Mouse (Mus musculus) left cerebral cortex, adult 6 months (tissue): ENCODE measurements around the gene Rars. TPM values are rescaled to one million over a fixed set of nuclear protein-coding genes. Genes with fewer than 3 reads are reported as not detected.

Experiments
- long read RNA-seq, 2 experiments: library from polyadenylated mRNA; unstranded; transcript quantifications; one replicate each; pipeline ENCODE4 v2.0.0; 2019 to 2020
- polyA plus RNA-seq: library from polyadenylated mRNA; unstranded; fragments of <200 nt; fragmentation: Nextera tagmentation; gene quantifications from 2 replicates; pipeline ENCODE4 v1.2.3, GENCODE M21; 2021

The Rars gene
- 30.9 and 41.4 TPM in 2 replicates for polyA plus RNA-seq
- long read RNA-seq, experiment 1, transcript Rars-201 (15 exons, 2,109 nt), result major isoform, 114 of 198 reads
- long read RNA-seq, experiment 1, partial matches to known transcripts, result 18 of 198 reads
- long read RNA-seq, experiment 1, other reads (novel, unspliced or antisense), result 66 of 198 reads
- long read RNA-seq, experiment 2, transcript Rars-201 (15 exons, 2,109 nt), result major isoform, 32 of 63 reads
- long read RNA-seq, experiment 2, partial matches to known transcripts, result 21 of 63 reads
- long read RNA-seq, experiment 2, other reads (novel, unspliced or antisense), result 10 of 63 reads

DNA sequence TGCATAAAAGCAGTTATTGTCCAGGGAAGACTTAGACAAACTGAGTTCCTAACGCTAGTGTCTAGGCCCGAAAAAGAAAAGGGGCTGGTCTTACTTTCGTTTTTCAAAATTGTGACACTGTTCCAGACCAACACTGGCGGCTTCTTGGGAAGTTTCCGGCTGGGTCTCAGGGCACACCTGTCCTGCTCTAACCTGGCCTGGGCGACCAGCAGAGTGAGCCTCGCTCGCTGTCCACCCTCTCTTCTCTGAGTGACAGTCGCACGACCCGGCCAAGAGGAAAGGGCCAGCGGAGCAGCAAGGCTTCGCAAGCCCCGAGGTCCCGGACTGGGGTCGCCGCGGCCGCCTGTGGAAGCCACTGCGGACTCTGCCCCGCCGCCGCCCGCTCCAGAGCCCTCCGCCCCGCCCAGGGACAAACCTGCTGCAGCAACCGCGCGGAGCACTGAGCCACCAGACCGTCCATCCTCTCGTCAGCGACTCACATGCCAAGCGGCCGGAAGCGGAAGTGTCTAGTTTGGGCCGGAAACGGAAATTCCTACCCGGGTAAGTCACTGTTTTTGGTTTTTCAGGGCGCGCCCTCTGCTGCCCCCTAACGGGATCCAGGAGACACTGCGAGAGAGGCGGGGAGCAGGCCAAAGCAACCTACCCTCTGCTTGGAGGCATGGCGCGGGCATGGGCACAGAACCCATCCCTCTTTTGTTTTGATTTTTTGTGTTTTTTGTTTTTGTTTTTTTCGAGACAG lies at the start of gene Rars:
Gene Rars (minus strand): TSS at position 485 of the 739 bp plus-strand sequence.

DNA sequence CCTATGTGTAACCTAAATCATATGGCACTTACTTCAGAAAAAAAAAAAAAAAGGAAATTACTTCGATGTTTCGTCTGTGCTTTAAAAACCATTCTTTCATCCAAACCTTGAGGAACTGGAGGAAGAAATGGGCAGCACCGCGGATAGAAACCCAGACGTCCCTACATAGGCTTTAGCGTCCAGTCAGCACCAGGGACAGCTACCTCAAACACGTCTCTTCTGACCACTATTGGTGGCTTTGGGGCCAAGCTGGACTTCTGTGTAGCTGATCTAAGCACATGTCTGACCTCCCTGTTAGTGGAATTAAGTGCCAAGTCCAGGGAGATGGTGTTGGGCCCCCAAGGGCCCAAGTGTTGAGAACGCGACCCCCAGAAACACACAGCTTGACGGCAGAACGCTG lies 35.4 kb downstream of the Rars start, which contains the start of gene Fbll1:
Gene Fbll1 (minus strand): TSS at position 11 of the 400 bp plus-strand sequence.

DNA sequence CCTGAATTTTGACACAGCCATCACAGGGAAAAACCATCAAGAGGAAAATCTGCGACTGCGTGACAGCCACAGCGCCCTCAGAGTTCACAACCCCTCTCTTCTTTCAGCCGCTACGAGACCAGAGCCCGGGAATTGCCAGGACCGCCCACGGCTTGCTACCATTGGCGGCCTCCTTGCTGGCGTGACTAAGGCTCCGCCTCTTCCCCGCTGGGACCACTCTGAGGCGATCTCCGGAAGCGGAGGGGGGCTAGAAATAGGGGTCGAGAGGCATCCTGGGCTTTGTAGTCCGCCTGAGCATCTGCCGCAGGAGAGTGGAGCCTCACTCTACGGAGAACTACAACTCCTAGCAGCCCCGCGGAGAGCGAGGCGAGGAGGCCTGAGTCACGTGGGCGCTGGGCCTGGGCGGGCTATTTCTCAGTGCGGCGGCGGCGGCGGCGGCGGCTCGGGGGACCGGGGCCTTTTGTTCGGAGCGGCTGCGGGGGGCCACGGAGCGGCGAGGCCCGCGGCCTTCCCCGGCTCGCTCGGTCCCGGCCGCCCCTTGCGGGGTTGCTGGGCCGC lies 65.0 kb downstream of the Rars start, which contains the start of gene Pank3:
Gene Pank3 (plus strand): TSS at position 297 of the 558 bp plus-strand sequence.

Other genes starting within 250 kb of the Rars start
- gene Pank3, start 65.0 kb downstream of the Rars start, polyA plus RNA-seq, result 4.1 and 4.2 TPM in 2 replicates
- 9.1 and 10.7 TPM in 2 replicates for gene Fbll1, start 35.6 kb downstream of the Rars start, polyA plus RNA-seq
- 15.6 and 22.3 TPM in 2 replicates for gene Wwc1, start 146.0 kb upstream of the Rars start, polyA plus RNA-seq